13 mouse cellular contexts compared by ENCODE assay signal in the genomic region with DNA sequence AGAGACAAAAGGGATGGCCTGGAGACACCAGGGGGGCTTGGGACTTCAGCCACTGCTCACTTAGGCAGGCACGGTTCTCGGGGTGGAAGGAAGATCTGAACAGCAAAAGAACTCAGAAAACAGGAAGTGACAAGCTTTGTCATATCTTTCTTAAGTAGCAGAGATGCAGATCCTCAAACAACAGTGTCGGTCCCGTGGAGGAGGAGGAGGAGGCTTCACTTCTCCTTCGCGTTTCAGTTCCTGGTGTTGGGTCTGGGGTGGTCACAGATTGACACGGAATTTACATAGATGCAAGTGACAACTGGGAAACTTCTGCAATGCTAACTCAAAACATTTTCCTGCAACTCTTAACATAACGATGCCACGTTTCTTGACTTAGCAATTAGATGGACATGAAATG. TPM values are rescaled to one million over a fixed set of nuclear protein-coding genes. Genes with fewer than 3 reads are reported as not detected.
DNase-seq lines count a peak whose midpoint lies in the region; TF ChIP-seq lines count a peak whose summit lies in the region.
"Had no signal": no experiment of that assay in that cellular context is flagged by ENCODE, and none has a peak within 500 bp of the region (broad histone marks: within the 10 kb centered on the region; RNA-seq: fewer than 3 reads in every experiment).

No protein-coding gene starts in this region.

- TF ChIP-seq POLR2A in bone marrow, adult 2 months (IDR thresholded peaks at IDR 0.05; ENCODE audit: borderline replicate concordance, control insufficient read depth, low read depth, low read length) = no peak

- H3K27me3 ChIP-seq in midbrain, embryonic 10.5 days (ENCODE audit: low read depth, poor library complexity, severe bottlenecking) = no peaks in the 10 kb centered on the region
- H3K27me3 ChIP-seq: embryonic facial prominence, embryonic 12.5 days; liver, embryonic 15.5 days; midbrain, embryonic 15.5 days had no signal

- peak; percentile 34 for DNase-seq in spleen, adult 12 weeks (ENCODE audit: low spot score)
- no peak for DNase-seq in spleen, postnatal 14 days (ENCODE audit: low spot score in 2 of 2)
- peak; percentile 63 to 68 for DNase-seq in monocyte, adult 2 months (ENCODE audit: low read depth in 1 of 2, low spot score in 2 of 2)
- DNase-seq in thymus, postnatal 36 days = peak; percentile 19 to 26
- DNase-seq in cerebellum, postnatal 4 days (ENCODE audit: low spot score in 2 of 2) = no peak
- DNase-seq in urinary bladder, adult 2 months (ENCODE audit: low spot score) = no peak
- DNase-seq in midbrain, embryonic 10.5 days (ENCODE audit: low spot score) = no peak
- DNase-seq: cerebellum, adult 9-11 months; kidney, adult 11 months had no signal

- no peak overlapping the region for H3K4me3 ChIP-seq in bone marrow, adult 2 months (replicated peaks; ENCODE audit: control insufficient read depth, low read depth, low read length)
- no peak overlapping the region for H3K4me3 ChIP-seq in midbrain, embryonic 10.5 days
- H3K4me3 ChIP-seq: embryonic facial prominence, embryonic 12.5 days; liver, embryonic 15.5 days; midbrain, embryonic 15.5 days had no signal

- no peaks in the 10 kb centered on the region for H3K36me3 ChIP-seq in midbrain, embryonic 10.5 days
- H3K36me3 ChIP-seq: embryonic facial prominence, embryonic 12.5 days; liver, embryonic 15.5 days; midbrain, embryonic 15.5 days had no signal

- peak overlapping the region; percentile 57; the same call in 1 of the 2 replicates for H3K27ac ChIP-seq in bone marrow, adult 2 months (ENCODE audit: control insufficient read depth, insufficient read depth, low read depth, low read length, poor library complexity)
- no peak overlapping the region for H3K27ac ChIP-seq in midbrain, embryonic 10.5 days (replicated peaks)
- H3K27ac ChIP-seq: embryonic facial prominence, embryonic 12.5 days; liver, embryonic 15.5 days; midbrain, embryonic 15.5 days had no signal

- H3K4me1 ChIP-seq in bone marrow, adult 2 months (ENCODE audit: control insufficient read depth, insufficient read depth, low read length) = peaks cover 5% of the 10 kb centered on the region
- H3K4me1 ChIP-seq in midbrain, embryonic 10.5 days = no peaks in the 10 kb centered on the region
- H3K4me1 ChIP-seq: embryonic facial prominence, embryonic 12.5 days; liver, embryonic 15.5 days; midbrain, embryonic 15.5 days had no signal

- H3K9me3 ChIP-seq in midbrain, embryonic 10.5 days (replicated peaks) = no peaks in the 10 kb centered on the region
- H3K9me3 ChIP-seq: embryonic facial prominence, embryonic 12.5 days; liver, embryonic 15.5 days; midbrain, embryonic 15.5 days had no signal

- 14% methylated on average over 9 of the region's 9 CpGs for WGBS in bone marrow, adult 2 months
- 73% methylated on average over 9 of the region's 9 CpGs for WGBS in midbrain, embryonic 10.5 days

- no peak for TF ChIP-seq CTCF in bone marrow, adult 2 months (IDR thresholded peaks at IDR 0.05; ENCODE audit: control insufficient read depth, insufficient read depth, low read length)

RNA-seq across cellular contexts. Expression of gene Mturn, which starts 54.7 kb away (rescaled TPM):
- 4.4 and 4.6 TPM in 2 replicates for polyA plus RNA-seq in bone marrow, adult 2 months (2011; ENCODE audit: insufficient read depth, insufficient read length, low replicate concordance, missing spikeins)
- polyA plus RNA-seq in urinary bladder, adult 2 months (2012; rRNA removed) = 18.2 and 22.2 TPM in 2 replicates
- 14.9 and 28.9 TPM in 2 replicates for polyA plus RNA-seq in midbrain, embryonic 10.5 days (2016; fragmentation: Nextera tagmentation; extraction: Ambion mirVana)

Comparison
In these comparisons a context has a peak if more than half of its experiments do, and no peak if none do; other contexts are left out.
1. DNase-seq: peak in spleen, adult 12 weeks (single experiment), monocyte, adult 2 months (2 of 2) and thymus, postnatal 36 days (2 of 2); none in spleen, postnatal 14 days (0 of 2), cerebellum, postnatal 4 days (0 of 2), urinary bladder, adult 2 months (single experiment) and midbrain, embryonic 10.5 days (single experiment).